ENCODE assay signal across 9 mouse cellular contexts in the genomic region with DNA sequence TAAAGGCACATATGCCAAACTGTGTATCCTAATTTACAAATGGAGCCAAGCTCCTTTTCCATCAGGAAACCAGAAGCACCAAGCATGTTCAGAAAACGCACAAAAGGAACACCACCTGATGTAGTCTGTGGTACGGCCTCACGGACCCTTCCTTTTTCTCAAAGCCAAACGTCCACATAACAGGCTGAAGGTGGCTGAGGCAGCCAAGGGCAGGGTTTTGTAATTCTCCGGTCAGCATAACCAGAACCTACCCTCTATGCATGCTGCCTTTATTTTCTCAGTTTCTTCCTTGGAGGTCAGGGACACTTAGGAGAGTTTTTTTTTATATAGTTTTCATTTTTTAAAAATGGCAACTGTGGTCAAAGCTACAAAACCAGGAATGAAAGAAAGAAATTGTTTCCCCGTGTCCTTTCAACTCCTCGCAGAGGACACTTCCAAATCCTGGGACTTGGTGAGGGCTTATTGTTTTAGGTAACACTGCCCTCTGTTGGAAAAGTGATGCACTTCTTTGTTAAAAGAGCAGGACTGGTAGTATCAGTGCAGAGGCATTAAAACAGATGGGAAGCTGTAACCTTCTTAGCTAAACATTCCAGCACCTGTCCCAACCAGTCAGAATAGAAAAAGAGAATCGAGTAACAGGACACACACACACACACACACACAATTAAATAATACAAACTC.
DNase-seq lines count a peak whose midpoint lies in the region; ATAC-seq and TF ChIP-seq lines count a peak whose summit lies in the region.
"Had no signal": no experiment of that assay in that cellular context is flagged by ENCODE, and none has a peak within 500 bp of the region (broad histone marks: within the 10 kb centered on the region; RNA-seq: fewer than 3 reads in every experiment).

No protein-coding gene starts in this region.

- no peak overlapping the region for H3K4me3 ChIP-seq in hindbrain, embryonic 12.5 days
- H3K4me3 ChIP-seq in left cerebral cortex, adult 2 months, result no peak overlapping the region
- H3K4me3 ChIP-seq in neural tube, embryonic 13.5 days, result no peak overlapping the region
- H3K4me3 ChIP-seq: limb, embryonic 15.5 days had no signal

- no peak overlapping the region for H3K9ac ChIP-seq in hindbrain, embryonic 12.5 days
- no peak overlapping the region for H3K9ac ChIP-seq in neural tube, embryonic 13.5 days
- H3K9ac ChIP-seq: limb, embryonic 15.5 days had no signal

- no peaks in the 10 kb centered on the region for H3K27me3 ChIP-seq in hindbrain, embryonic 12.5 days
- no peaks in the 10 kb centered on the region for H3K27me3 ChIP-seq in neural tube, embryonic 13.5 days
- H3K27me3 ChIP-seq: limb, embryonic 15.5 days had no signal

- no peak overlapping the region for H3K27ac ChIP-seq in hindbrain, embryonic 12.5 days
- H3K27ac ChIP-seq in left cerebral cortex, adult 2 months, result no peak overlapping the region
- H3K27ac ChIP-seq in neural tube, embryonic 13.5 days (replicated peaks), result no peak overlapping the region
- H3K27ac ChIP-seq: limb, embryonic 15.5 days had no signal

- ATAC-seq in hindbrain, embryonic 12.5 days (ENCODE audit: low FRiP score), result peak; percentile 91
- ATAC-seq in neural tube, embryonic 13.5 days (ENCODE audit: low read depth), result peak; percentile 92

- TF ChIP-seq CTCF in left cerebral cortex, adult 2 months (IDR thresholded peaks at IDR 0.05), result peak; percentile 72

- H3K4me1 ChIP-seq in hindbrain, embryonic 12.5 days, result no peaks in the 10 kb centered on the region
- peaks cover 4% of the 10 kb centered on the region; the same call in 1 of the 2 replicates for H3K4me1 ChIP-seq in neural tube, embryonic 13.5 days (replicated peaks)

- intact Hi-C loops in left cerebral cortex, adult 2 months (cut with DNase I), result loop anchor here (5.0 to 10.0 kb wide), 2 partner anchors 510 to 652 kb away; no protein-coding TSS in a partner anchor

- DNase-seq in kidney, adult 8-10 months, result peak; percentile 6 to 25
- no peak for DNase-seq in kidney, adult 18-20 months
- peak; percentile 55 for DNase-seq in Muller cell, postnatal 12 days (ENCODE audit: inconsistent ontology term)
- peak; percentile 83 for DNase-seq in embryo, embryonic 10.5 days (ENCODE audit: low spot score)
- peak; percentile 18 to 20 for DNase-seq in left cerebral cortex, adult 2 months (ENCODE audit: extremely low spot score in 1 of 2, low spot score in 2 of 2)
- DNase-seq in spleen, postnatal 36 days (ENCODE audit: low spot score in 2 of 2), result no peak

- 48% methylated on average over 8 of the region's 8 CpGs for WGBS in hindbrain, embryonic 12.5 days
- WGBS in neural tube, embryonic 13.5 days, result 43% methylated on average over 8 of the region's 8 CpGs

- no peak overlapping the region for H3K4me2 ChIP-seq in hindbrain, embryonic 12.5 days (replicated peaks)
- H3K4me2 ChIP-seq in neural tube, embryonic 13.5 days, result no peak overlapping the region
- H3K4me2 ChIP-seq: limb, embryonic 15.5 days had no signal

- no peaks in the 10 kb centered on the region for H3K9me3 ChIP-seq in hindbrain, embryonic 12.5 days (replicated peaks)
- no peaks in the 10 kb centered on the region for H3K9me3 ChIP-seq in neural tube, embryonic 13.5 days
- H3K9me3 ChIP-seq: limb, embryonic 15.5 days had no signal

- H3K36me3 ChIP-seq in hindbrain, embryonic 12.5 days, result no peaks in the 10 kb centered on the region
- no peaks in the 10 kb centered on the region for H3K36me3 ChIP-seq in neural tube, embryonic 13.5 days
- H3K36me3 ChIP-seq: limb, embryonic 15.5 days had no signal

Comparison
In these comparisons a context has a peak if more than half of its experiments do, and no peak if none do; other contexts are left out.
1. DNase-seq: peak in kidney, adult 8-10 months (2 of 2), Muller cell, postnatal 12 days (single experiment), embryo, embryonic 10.5 days (single experiment) and left cerebral cortex, adult 2 months (2 of 2); none in kidney, adult 18-20 months (single experiment) and spleen, postnatal 36 days (0 of 2).